Mouse (Mus musculus) E14TG2a.4 (cell line): ENCODE data around the gene Tmprss15.

Experiments used
- CTCF ChIP-seq: conservative IDR thresholded peaks from 2 replicates; pipeline ENCODE4 v1.5.1; 2014; ENCODE audit warnings: low read length
- NANOG ChIP-seq: IDR thresholded peaks from 2 replicates; pipeline ENCODE4 v1.6.1; 2014; ENCODE audit warnings: borderline replicate concordance, low read length, mixed read lengths
- POU5F1 ChIP-seq: IDR thresholded peaks from 2 replicates; pipeline ENCODE4 v1.6.1; 2014; ENCODE audit warnings: low read length, borderline replicate concordance

- no peak for TF ChIP-seq CTCF
- TF ChIP-seq NANOG: no peak
- TF ChIP-seq POU5F1: no peak
These were observed 7.4 kb upstream of the Tmprss15 start for GRCm38 (mm10) chr16:79098321-79098720.
